Mouse (Mus musculus): Measurements from ENCODE around the gene Slc46a3. TPM values are rescaled to one million over a fixed set of nuclear protein-coding genes. Genes with fewer than 3 reads are reported as not detected.

Slc46a3 gene
- polyA plus RNA-seq, 1 experiment from 2014 or later: 7.6 TPM

GRCm38 (mm10) chr5:147860449-147861261 is 34.0 kb downstream of the Slc46a3 start, which contains the start of gene Pomp:
Pomp (plus strand) TSS chr5:147860461.
- WGBS: under 1% methylated on average over 68 of the region's 68 CpGs
- ATAC-seq: peak; percentile 95
- peak within 1 kb of the TSS; percentile 96 for H3K4me3 ChIP-seq (replicated peaks)

GRCm38 (mm10) chr5:147860076-147860448 is 34.6 kb downstream of the Slc46a3 start:
- 0% methylated on average over 18 of the region's 18 CpGs for WGBS
- Histone ChIP-seq H3K9me3 (no peaks in the 10 kb centered on the region), H3K4me1 (replicated peaks) (peaks cover 7% of the 10 kb centered on the region), H3K27me3 (replicated peaks) (no peaks in the 10 kb centered on the region), H3K4me2 (replicated peaks) (peak overlapping the region; percentile 74), H3K36me3 (peaks cover 6% of the 10 kb centered on the region), H3K9ac (peak overlapping the region; percentile 87), H3K4me3 (replicated peaks) (peak overlapping the region; percentile 96), H3K27ac (peak overlapping the region; percentile 71)
- peak; percentile 46 for ATAC-seq

More at GRCm38 (mm10) chr5:147860449-147861261, 34.0 kb downstream of the Slc46a3 start, which contains the start of gene Pomp:
- peak within 1 kb of the TSS; percentile 75 for H3K4me2 ChIP-seq (replicated peaks)
- H3K9me3 ChIP-seq: no peaks in the 10 kb centered on the region
- H3K36me3 ChIP-seq: peaks cover 6% of the 10 kb centered on the region
- H3K4me1 ChIP-seq (replicated peaks): peaks cover 7% of the 10 kb centered on the region
- H3K27ac ChIP-seq: peak within 1 kb of the TSS; percentile 81
- peak within 1 kb of the TSS; percentile 87 for H3K9ac ChIP-seq
- no peaks in the 10 kb centered on the region for H3K27me3 ChIP-seq (replicated peaks)

- Histone ChIP-seq H3K4me1 (replicated peaks) (0 out of 2 replicates have a peak, but pooled peaks cover 3% of the 10 kb centered on the region), H3K36me3 (no peaks in the 10 kb centered on the region)
- WGBS: 64% methylated on average over 7 of the region's 7 CpGs
Observed at GRCm38 (mm10) chr5:147850194-147850593, 44.4 kb downstream of the Slc46a3 start.

GRCm38 (mm10) chr5:147848164-147848863 is 46.3 kb downstream of the Slc46a3 start:
- H3K27me3 ChIP-seq (replicated peaks): no peaks in the 10 kb centered on the region
- no peaks in the 10 kb centered on the region for H3K9me3 ChIP-seq
- no peak overlapping the region for H3K4me3 ChIP-seq (replicated peaks)
- H3K27ac ChIP-seq: no peak overlapping the region
- H3K4me2 ChIP-seq (replicated peaks): no peak overlapping the region
- 25% methylated on average over 16 of the region's 16 CpGs for WGBS
- ATAC-seq: peak; percentile 66; the same call in 1 of the 2 replicates
- H3K4me1 ChIP-seq (replicated peaks): 0 out of 2 replicates have a peak, but pooled peaks cover 3% of the 10 kb centered on the region
- H3K9ac ChIP-seq: no peak overlapping the region
- no peaks in the 10 kb centered on the region for H3K36me3 ChIP-seq

More at GRCm38 (mm10) chr5:147850194-147850593, 44.4 kb downstream of the Slc46a3 start:
- H3K4me3 ChIP-seq (replicated peaks): no peak overlapping the region
- H3K27ac ChIP-seq: no peak overlapping the region
- no peaks in the 10 kb centered on the region for H3K27me3 ChIP-seq (replicated peaks)
- H3K9me3 ChIP-seq: no peaks in the 10 kb centered on the region
- ATAC-seq: no peak
- H3K9ac ChIP-seq: no peak overlapping the region
- H3K4me2 ChIP-seq (replicated peaks): no peak overlapping the region

DNA sequence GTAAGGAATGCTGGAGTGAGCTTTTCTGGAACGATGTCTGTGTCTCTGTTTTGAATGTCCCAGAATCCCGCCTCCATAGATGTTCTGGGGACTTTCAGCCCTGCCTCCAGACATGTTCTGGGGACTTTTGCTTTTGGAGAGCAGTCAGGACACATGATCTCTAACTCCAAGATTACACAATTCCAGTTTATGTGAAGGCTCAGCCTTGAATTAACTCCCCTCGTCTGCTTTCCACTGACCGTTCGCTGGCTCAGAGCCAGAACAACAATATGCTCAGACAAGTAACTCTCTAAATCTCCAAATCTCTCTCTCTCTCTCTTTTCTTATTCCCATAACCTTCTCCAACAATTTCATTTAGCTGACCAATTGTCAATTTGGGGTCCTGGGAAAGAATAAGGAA is 47.3 kb downstream of the Slc46a3 start:
- 49% methylated on average over 5 of the region's 5 CpGs for WGBS

DNA sequence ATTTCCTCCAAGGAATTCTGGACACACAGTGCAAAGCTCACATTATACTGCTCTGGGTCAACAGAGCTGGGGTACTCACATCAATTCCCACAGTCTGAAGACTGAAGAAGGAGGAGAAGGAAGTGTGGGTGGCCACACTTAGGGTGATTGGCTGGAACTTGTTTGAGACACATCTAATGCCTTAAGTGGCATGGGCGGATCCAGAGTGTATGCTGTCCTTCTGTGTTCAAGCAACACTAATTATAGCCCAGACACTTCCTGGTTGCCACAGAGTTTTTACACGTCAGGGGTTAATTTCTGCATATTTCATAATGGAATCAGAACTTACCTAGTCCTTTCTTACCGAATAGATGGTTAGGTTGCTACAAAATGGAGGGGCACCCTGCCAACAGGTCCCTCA is 49.3 kb downstream of the Slc46a3 start:
- Histone ChIP-seq H3K36me3 (no peaks in the 10 kb centered on the region), H3K27me3 (replicated peaks) (no peaks in the 10 kb centered on the region), H3K9me3 (no peaks in the 10 kb centered on the region), H3K27ac (no peak overlapping the region), H3K4me1 (replicated peaks) (0 out of 2 replicates have a peak, but pooled peaks cover 3% of the 10 kb centered on the region), H3K4me3 (replicated peaks) (no peak overlapping the region), H3K4me2 (replicated peaks) (no peak overlapping the region), H3K9ac (no peak overlapping the region)
- 74% methylated on average over 3 of the region's 3 CpGs for WGBS
- no peak for ATAC-seq

More for the DNA sequence above, 47.3 kb downstream of the Slc46a3 start:
- no peak for ATAC-seq
- 0 out of 2 replicates have a peak, but pooled peaks cover 3% of the 10 kb centered on the region for H3K4me1 ChIP-seq (replicated peaks)
- H3K27ac ChIP-seq: no peak overlapping the region
- no peak overlapping the region for H3K9ac ChIP-seq
- H3K9me3 ChIP-seq: no peaks in the 10 kb centered on the region
- H3K4me3 ChIP-seq (replicated peaks): no peak overlapping the region
- H3K27me3 ChIP-seq (replicated peaks): no peaks in the 10 kb centered on the region
- H3K36me3 ChIP-seq: no peaks in the 10 kb centered on the region
- no peak overlapping the region for H3K4me2 ChIP-seq (replicated peaks)

GRCm38 (mm10) chr5:147843340-147843739 is 51.3 kb downstream of the Slc46a3 start:
- H3K27me3 ChIP-seq (replicated peaks): no peaks in the 10 kb centered on the region
- 0 out of 2 replicates have a peak, but pooled peaks cover 3% of the 10 kb centered on the region for H3K4me1 ChIP-seq (replicated peaks)
- no peaks in the 10 kb centered on the region for H3K9me3 ChIP-seq
- no peak for ATAC-seq
- H3K4me2 ChIP-seq (replicated peaks): no peak overlapping the region
- H3K9ac ChIP-seq: no peak overlapping the region
- H3K36me3 ChIP-seq: no peaks in the 10 kb centered on the region
- H3K4me3 ChIP-seq (replicated peaks): no peak overlapping the region
- H3K27ac ChIP-seq: no peak overlapping the region
- 65% methylated on average over 7 of the region's 7 CpGs for WGBS

DNA sequence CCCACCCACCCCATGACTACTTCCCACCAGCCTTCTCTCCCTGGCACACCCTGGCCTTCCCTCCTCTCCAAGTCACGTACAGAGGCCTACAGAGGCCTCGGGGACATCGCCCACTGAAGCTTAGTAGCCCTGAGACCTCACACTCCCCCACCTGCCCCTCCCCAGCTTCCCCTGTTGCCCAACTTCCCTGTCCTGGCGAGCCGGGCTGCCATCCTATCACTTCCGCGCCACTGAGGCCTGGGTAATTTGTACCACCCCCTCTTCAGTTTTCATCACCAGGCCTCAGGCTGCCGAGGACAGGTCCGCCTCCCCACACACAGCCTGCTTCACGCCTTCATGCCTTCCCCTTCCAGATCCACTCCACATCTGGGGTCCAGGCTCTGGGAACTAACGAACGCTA is 55.2 kb downstream of the Slc46a3 start:
- no peak overlapping the region for H3K9ac ChIP-seq
- no peak overlapping the region for H3K4me2 ChIP-seq (replicated peaks)
- 0 out of 2 replicates have a peak, but pooled peaks cover 3% of the 10 kb centered on the region for H3K4me1 ChIP-seq (replicated peaks)
- H3K27ac ChIP-seq: no peak overlapping the region
- no peaks in the 10 kb centered on the region for H3K9me3 ChIP-seq
- 81% methylated on average over 12 of the region's 12 CpGs for WGBS
- no peak overlapping the region for H3K4me3 ChIP-seq (replicated peaks)
- ATAC-seq: no peak
- no peaks in the 10 kb centered on the region for H3K36me3 ChIP-seq
- H3K27me3 ChIP-seq (replicated peaks): 0 out of 2 replicates have a peak, but pooled peaks cover 4% of the 10 kb centered on the region

DNA sequence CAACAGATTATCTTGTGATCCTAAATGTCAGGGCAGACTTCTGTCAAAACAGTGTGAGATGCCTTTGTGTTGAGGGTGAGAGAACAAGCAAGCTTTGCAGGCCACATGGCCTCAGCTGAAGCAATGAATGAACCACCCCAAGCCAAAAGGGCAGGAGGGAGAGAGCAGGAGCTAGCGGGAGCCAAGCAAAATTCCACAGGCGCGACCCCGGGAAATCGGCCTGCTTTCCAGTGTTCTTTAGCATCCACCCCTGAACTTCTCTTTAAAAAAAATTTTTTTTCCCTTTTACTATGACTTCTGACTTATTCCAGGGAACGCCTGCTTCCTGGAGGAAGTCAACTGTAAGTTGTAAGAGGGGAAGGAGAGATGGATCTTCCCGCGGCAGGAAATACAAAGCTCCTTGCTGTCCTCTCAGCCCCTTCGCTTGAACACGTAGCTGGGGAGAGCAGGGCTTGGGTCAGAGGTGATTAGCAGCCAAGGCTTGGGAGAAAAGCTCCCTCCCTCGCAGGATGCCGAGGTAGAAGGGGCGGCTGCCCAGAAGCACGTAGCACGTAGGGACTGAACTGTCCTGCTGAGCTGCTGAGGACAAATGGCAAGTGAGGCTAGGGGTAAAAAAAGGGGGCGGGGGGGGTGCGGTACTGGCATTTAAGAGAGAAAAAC is 59.6 kb downstream of the Slc46a3 start:
- no peak for ATAC-seq
- H3K9ac ChIP-seq: no peak overlapping the region
- 18% methylated on average over 17 of the region's 17 CpGs for WGBS
- H3K27ac ChIP-seq: no peak overlapping the region
- 0 out of 2 replicates have a peak, but pooled peaks cover 3% of the 10 kb centered on the region for H3K4me1 ChIP-seq (replicated peaks)
- H3K27me3 ChIP-seq (replicated peaks): 0 out of 2 replicates have a peak, but pooled peaks cover 4% of the 10 kb centered on the region
- no peaks in the 10 kb centered on the region for H3K9me3 ChIP-seq
- H3K4me2 ChIP-seq (replicated peaks): no peak overlapping the region; the same call in 1 of the 2 replicates
- H3K4me3 ChIP-seq (replicated peaks): no peak overlapping the region
- H3K36me3 ChIP-seq: no peaks in the 10 kb centered on the region

GRCm38 (mm10) chr5:147832842-147833241 is 61.8 kb downstream of the Slc46a3 start:
- no peak overlapping the region for H3K9ac ChIP-seq
- H3K27me3 ChIP-seq (replicated peaks): 0 out of 2 replicates have a peak, but pooled peaks cover 4% of the 10 kb centered on the region
- ATAC-seq: no peak
- H3K4me1 ChIP-seq (replicated peaks): 0 out of 2 replicates have a peak, but pooled peaks cover 3% of the 10 kb centered on the region
- H3K4me3 ChIP-seq (replicated peaks): no peak overlapping the region
- WGBS: 16% methylated on average over 14 of the region's 14 CpGs
- H3K9me3 ChIP-seq: no peaks in the 10 kb centered on the region
- H3K36me3 ChIP-seq: no peaks in the 10 kb centered on the region
- H3K4me2 ChIP-seq (replicated peaks): peak overlapping the region; percentile 26; the same call in 1 of the 2 replicates
- no peak overlapping the region for H3K27ac ChIP-seq

- no peak overlapping the region for H3K27ac ChIP-seq
- H3K9ac ChIP-seq: no peak overlapping the region
- H3K4me3 ChIP-seq (replicated peaks): no peak overlapping the region
- 78% methylated on average over 8 of the region's 8 CpGs for WGBS
- no peaks in the 10 kb centered on the region for H3K27me3 ChIP-seq (replicated peaks)
- ATAC-seq: no peak
- no peaks in the 10 kb centered on the region for H3K9me3 ChIP-seq
- H3K4me2 ChIP-seq (replicated peaks): no peak overlapping the region
- peaks cover 9% of the 10 kb centered on the region; the same call in 1 of the 2 replicates for H3K4me1 ChIP-seq (replicated peaks)
- no peaks in the 10 kb centered on the region for H3K36me3 ChIP-seq
Observed at GRCm38 (mm10) chr5:147828846-147829245, 65.8 kb downstream of the Slc46a3 start.

Measured in intestine, embryonic 15.5 days (tissue).